Mouse (Mus musculus) intestine, postnatal 0 days (tissue): ENCODE measurements around the gene Gm21976. TPM values are rescaled to one million over a fixed set of nuclear protein-coding genes. Genes with fewer than 3 reads are reported as not detected.

Source experiments
- ATAC-seq: fragments of 200-750 bp; cut with Nextera tagmentation; 2 replicates; pipeline ENCODE4 v1.8.0; 2017; ENCODE audit warnings: mild to moderate bottlenecking, moderate TSS enrichment, moderate library complexity
- H3K27ac ChIP-seq: fragments of 300-500 bp; sonication (generic); 2 replicates; pipeline ENCODE4 v1.5.1; 2014; ENCODE audit warnings: mild to moderate bottlenecking, low read depth, low read length, moderate library complexity
- H3K27me3 ChIP-seq: fragments of 300-500 bp; sonication (generic); replicated peaks from 2 replicates; pipeline ENCODE4 v1.6.1; 2014; ENCODE audit warnings: low read length, mixed read lengths; ENCODE audit not compliant: control insufficient read depth, insufficient read depth
- H3K36me3 ChIP-seq: fragments of 300-500 bp; sonication (generic); 2 replicates; pipeline ENCODE4 v1.6.1; 2014; ENCODE audit warnings: mild to moderate bottlenecking, moderate library complexity; ENCODE audit not compliant: control insufficient read depth, insufficient read depth
- H3K4me1 ChIP-seq: fragments of 300-500 bp; sonication (generic); replicated peaks from 2 replicates; pipeline ENCODE4 v1.6.1; 2014; ENCODE audit warnings: antibody characterized with exemption, low read length, mixed read lengths; ENCODE audit not compliant: control insufficient read depth, insufficient read depth
- H3K4me2 ChIP-seq: fragments of 300-500 bp; sonication (generic); replicated peaks from 2 replicates; pipeline ENCODE4 v1.6.1; 2014; ENCODE audit warnings: low read depth, mild to moderate bottlenecking, moderate library complexity
- H3K4me3 ChIP-seq: fragments of 300-500 bp; sonication (generic); 2 replicates; pipeline ENCODE4 v1.5.1; 2014; ENCODE audit warnings: low read depth, low read length
- H3K9ac ChIP-seq: fragments of 300-500 bp; sonication (generic); 2 replicates; pipeline ENCODE4 v1.6.1; 2014; ENCODE audit warnings: mild to moderate bottlenecking, low read depth, low read length
- H3K9me3 ChIP-seq: fragments of 300-500 bp; sonication (generic); 2 replicates; pipeline ENCODE4 v1.6.1; 2016; ENCODE audit warnings: mixed run types; ENCODE audit not compliant: control insufficient read depth
- CTCF ChIP-seq: sonication (generic); IDR thresholded peaks from 2 replicates; pipeline ENCODE4 v1.5.1; 2016; ENCODE audit warnings: low read depth, mild to moderate bottlenecking, control low read depth, antibody characterized with exemption, moderate library complexity
- WGBS: fragments of 180-500 bp; shearing (Covaris S2); extraction: QIAGEN DNeasy Blood & Tissue Kit; methylation state at CpG from one replicate; pipeline ENCODE4 v1.1.7; 2014; 5-methylcytosine and 5-hydroxymethylcytosine counted together
- polyA plus RNA-seq: library from polyadenylated mRNA; unstranded; fragments of >200 nt; fragmentation: Nextera tagmentation; extraction: Ambion mirVana; gene quantifications from 2 replicates; pipeline ENCODE4 v1.2.1, GENCODE M21; 2015

The Gm21976 gene
- polyA plus RNA-seq, 1 experiment from 2014 or later, result not detected

GRCm38 (mm10) chr13:98316140-98316479 is 36.4 kb downstream of the Gm21976 start:
- H3K4me2 ChIP-seq, result peak overlapping the region; percentile 73
- under 1% methylated on average over 16 of the region's 17 CpGs for WGBS
- H3K9ac ChIP-seq, result peak overlapping the region; percentile 97
- no peaks in the 10 kb centered on the region for H3K9me3 ChIP-seq
- no peak for ATAC-seq
- peaks cover 11% of the 10 kb centered on the region; the same call in 1 of the 2 replicates for H3K4me1 ChIP-seq
- H3K27me3 ChIP-seq, result no peaks in the 10 kb centered on the region
- H3K4me3 ChIP-seq, result peak overlapping the region; percentile 87
- no peak for TF ChIP-seq CTCF
- peak overlapping the region; percentile 94 for H3K27ac ChIP-seq
- H3K36me3 ChIP-seq, result peaks cover 24% of the 10 kb centered on the region

GRCm38 (mm10) chr13:98316480-98317245 is 37.0 kb downstream of the Gm21976 start, which contains the start of gene Btf3:
TSS of gene Btf3 (minus strand) at chr13:98317006.
- H3K27ac ChIP-seq, result peak within 1 kb of the TSS; percentile 94
- WGBS, result under 1% methylated on average over 81 of the region's 90 CpGs
- peak; percentile 89 for ATAC-seq
- H3K4me1 ChIP-seq, result peaks cover 6% of the 10 kb centered on the region; the same call in 1 of the 2 replicates
- peaks cover 18% of the 10 kb centered on the region for H3K36me3 ChIP-seq
- no peaks in the 10 kb centered on the region for H3K27me3 ChIP-seq
- peak within 1 kb of the TSS; percentile 87 for H3K4me3 ChIP-seq
- peak within 1 kb of the TSS; percentile 73 for H3K4me2 ChIP-seq
- TF ChIP-seq CTCF, result peak; percentile 53
- peak within 1 kb of the TSS; percentile 97 for H3K9ac ChIP-seq
- H3K9me3 ChIP-seq, result no peaks in the 10 kb centered on the region

- peaks cover 12% of the 10 kb centered on the region for H3K36me3 ChIP-seq
- peak overlapping the region; percentile 97 for H3K9ac ChIP-seq
- H3K4me1 ChIP-seq, result peaks cover 6% of the 10 kb centered on the region; the same call in 1 of the 2 replicates
- no peak for ATAC-seq
- no peaks in the 10 kb centered on the region for H3K27me3 ChIP-seq
- no peaks in the 10 kb centered on the region for H3K9me3 ChIP-seq
- H3K4me2 ChIP-seq, result peak overlapping the region; percentile 73
- H3K4me3 ChIP-seq, result peak overlapping the region; percentile 87
- H3K27ac ChIP-seq, result peak overlapping the region; percentile 94
- whole genome bisulfite sequencing, result 2% methylated on average over 16 of the region's 16 CpGs
- TF ChIP-seq CTCF, result no peak
Observed at GRCm38 (mm10) chr13:98317246-98317677, 37.6 kb downstream of the Gm21976 start.

GRCm38 (mm10) chr13:98317911-98318310 is 38.2 kb downstream of the Gm21976 start:
- Histone ChIP-seq H3K27ac (no peak overlapping the region), H3K4me1 (peaks cover 6% of the 10 kb centered on the region; the same call in 1 of the 2 replicates), H3K9me3 (no peaks in the 10 kb centered on the region), H3K4me3 (no peak overlapping the region), H3K36me3 (peaks cover 7% of the 10 kb centered on the region; the same call in 1 of the 2 replicates), H3K4me2 (peak overlapping the region; percentile 73; the same call in 1 of the 2 replicates), H3K9ac (no peak overlapping the region), H3K27me3 (no peaks in the 10 kb centered on the region)
- TF ChIP-seq CTCF, result no peak
- no peak for ATAC-seq
- WGBS, result 87% methylated on average over 6 of the region's 6 CpGs

- H3K36me3 ChIP-seq, result no peaks in the 10 kb centered on the region
- TF ChIP-seq CTCF, result no peak
- H3K9ac ChIP-seq, result no peak overlapping the region
- no peaks in the 10 kb centered on the region for H3K9me3 ChIP-seq
- H3K4me1 ChIP-seq, result no peaks in the 10 kb centered on the region
- no peak overlapping the region for H3K27ac ChIP-seq
- whole genome bisulfite sequencing, result 87% methylated on average over 11 of the region's 11 CpGs
- no peaks in the 10 kb centered on the region for H3K27me3 ChIP-seq
- no peak for ATAC-seq
- H3K4me3 ChIP-seq, result no peak overlapping the region
- H3K4me2 ChIP-seq, result no peak overlapping the region
Observed at GRCm38 (mm10) chr13:98325034-98325433, 45.3 kb downstream of the Gm21976 start.

- WGBS, result 41% methylated on average over 2 of the region's 2 CpGs
- no peaks in the 10 kb centered on the region for H3K36me3 ChIP-seq
- no peaks in the 10 kb centered on the region for H3K27me3 ChIP-seq
- H3K4me3 ChIP-seq, result no peak overlapping the region
- no peak overlapping the region for H3K9ac ChIP-seq
- TF ChIP-seq CTCF, result peak; percentile 72
- no peaks in the 10 kb centered on the region for H3K9me3 ChIP-seq
- no peak overlapping the region for H3K27ac ChIP-seq
- no peaks in the 10 kb centered on the region for H3K4me1 ChIP-seq
- no peak overlapping the region for H3K4me2 ChIP-seq
- ATAC-seq, result no peak
Observed at GRCm38 (mm10) chr13:98332106-98332505, 52.4 kb downstream of the Gm21976 start.
